Mouse (Mus musculus) adrenal gland, adult (tissue): Measurements from ENCODE around the gene Cpt2.

Source experiments
- DNase-seq, 2 experiments: peaks; one replicate each; pipeline ENCODE4 v3.0.0; 2022 to 2023; ENCODE audit warnings: low spot score in 1 of 2; ENCODE audit not compliant: inconsistent age in 2 of 2

Gene Cpt2

GRCm38 (mm10) chr4:107921952-107922351, 1.5 kb downstream of the Cpt2 start:
- peak; percentile 26 to 77 for DNase-seq

GRCm38 (mm10) chr4:107921152-107921695, 2.2 kb downstream of the Cpt2 start:
- DNase-seq = peak; percentile 75 to 91

- DNase-seq = peak; percentile 63 to 86
Observed at GRCm38 (mm10) chr4:107920336-107920735, 3.1 kb downstream of the Cpt2 start.

GRCm38 (mm10) chr4:107910020-107910419, 13.4 kb downstream of the Cpt2 start:
- no peak for DNase-seq

GRCm38 (mm10) chr4:107906561-107906960, 16.8 kb downstream of the Cpt2 start:
- DNase-seq = no peak

DNA sequence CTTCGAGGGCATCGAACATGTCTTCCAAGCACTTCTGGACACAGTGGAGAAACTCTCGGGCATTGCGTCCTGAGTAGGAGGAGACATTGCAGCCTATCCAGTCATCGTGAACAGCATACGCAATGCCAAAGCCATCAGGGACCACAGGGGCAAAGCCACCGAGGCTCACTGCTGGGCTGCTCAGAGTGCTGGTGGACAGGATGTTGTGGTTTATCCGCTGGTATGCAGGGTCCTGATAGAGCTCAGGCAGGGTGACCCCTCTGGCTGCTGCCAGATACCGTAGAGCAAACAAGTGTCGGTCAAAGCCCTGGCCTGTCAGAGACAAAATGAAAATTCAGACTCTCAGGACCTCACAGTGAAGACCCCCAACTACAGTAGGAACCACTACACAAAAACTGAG, 19.2 kb downstream of the Cpt2 start:
- DNase-seq = no peak

GRCm38 (mm10) chr4:107900206-107900605, 23.2 kb downstream of the Cpt2 start:
- DNase-seq = peak in 1 of 2 experiments; percentile 36

DNA sequence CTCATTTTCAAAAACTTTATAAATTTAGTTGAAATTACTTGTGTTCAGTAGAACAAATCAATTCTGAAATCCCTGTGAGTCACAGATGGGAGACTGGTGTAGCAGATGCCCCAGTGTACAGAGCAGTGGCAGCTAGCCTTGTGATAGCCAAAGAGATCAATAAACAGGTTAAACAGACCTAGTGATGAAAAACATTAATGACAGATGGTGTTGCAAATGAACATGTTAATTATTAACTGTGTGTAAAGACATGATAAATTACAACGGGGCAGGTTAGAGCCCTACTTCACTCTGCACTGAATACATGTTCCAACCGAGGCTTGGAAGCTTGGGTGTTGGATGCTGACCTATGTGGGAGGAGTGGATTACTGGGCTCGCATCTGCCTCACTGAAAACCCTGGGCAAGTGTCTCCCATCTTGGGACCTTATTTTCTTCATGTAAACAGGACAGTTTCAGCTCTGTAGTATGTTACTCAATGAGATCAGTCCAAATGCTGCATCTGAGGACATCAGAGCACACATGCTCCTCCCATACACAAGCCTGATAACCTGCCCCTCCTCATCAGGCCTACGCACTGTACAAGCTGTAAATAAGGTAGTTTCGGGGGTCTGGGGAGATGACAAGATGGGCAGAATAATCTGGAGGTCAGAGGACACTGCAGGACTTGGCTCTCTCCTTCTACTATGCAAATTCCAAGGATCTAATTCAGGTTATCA, 24.0 kb downstream of the Cpt2 start:
- DNase-seq = no peak

DNA sequence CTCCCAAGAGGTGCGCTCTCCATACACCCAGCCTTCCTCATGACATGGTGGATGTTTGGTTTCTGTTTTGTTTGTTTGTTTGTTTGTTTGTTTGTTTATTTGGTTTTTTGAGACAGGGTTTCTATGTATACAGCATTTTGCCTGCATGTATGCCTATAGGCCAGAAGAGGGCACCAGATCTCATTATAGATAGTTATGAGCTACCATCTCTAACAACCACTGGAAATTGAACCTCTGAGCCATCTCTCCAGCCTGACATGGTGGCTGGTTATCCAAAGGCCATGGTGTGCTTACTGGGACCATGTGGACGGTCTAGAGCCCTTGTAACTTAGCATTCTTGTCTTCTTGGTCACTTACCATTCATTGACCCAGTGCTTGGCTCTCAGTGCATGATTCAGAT, 30.7 kb downstream of the Cpt2 start:
- DNase-seq = peak in 1 of 2 experiments; percentile 40

- peak; percentile 97 for DNase-seq
Observed at GRCm38 (mm10) chr4:107889731-107890432, 33.5 kb downstream of the Cpt2 start, which contains the start of gene 0610037L13Rik. Gene 0610037L13Rik (plus strand): TSS chr4:107889813.

GRCm38 (mm10) chr4:107889385-107889730, 34.1 kb downstream of the Cpt2 start:
- DNase-seq = no peak

DNA sequence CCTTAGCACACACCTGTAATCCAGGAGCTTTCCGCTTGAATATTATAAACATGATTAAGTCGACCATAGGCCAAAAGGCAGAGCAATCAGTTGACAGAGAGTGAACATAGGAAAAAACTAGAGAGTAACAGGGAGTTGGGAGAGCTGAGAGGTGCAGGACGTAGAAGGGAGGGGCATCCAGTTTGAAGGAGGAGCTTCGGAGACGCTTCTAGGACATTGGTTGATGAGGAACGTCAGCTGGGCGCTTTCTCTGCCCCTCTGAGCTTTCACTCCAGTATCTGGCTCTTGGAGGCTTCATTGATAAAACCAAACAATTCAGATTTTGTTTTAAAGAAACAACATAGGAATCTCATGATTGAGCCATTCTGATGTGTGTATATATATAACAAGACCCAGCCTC, 37.0 kb downstream of the Cpt2 start:
- DNase-seq = no peak

DNA sequence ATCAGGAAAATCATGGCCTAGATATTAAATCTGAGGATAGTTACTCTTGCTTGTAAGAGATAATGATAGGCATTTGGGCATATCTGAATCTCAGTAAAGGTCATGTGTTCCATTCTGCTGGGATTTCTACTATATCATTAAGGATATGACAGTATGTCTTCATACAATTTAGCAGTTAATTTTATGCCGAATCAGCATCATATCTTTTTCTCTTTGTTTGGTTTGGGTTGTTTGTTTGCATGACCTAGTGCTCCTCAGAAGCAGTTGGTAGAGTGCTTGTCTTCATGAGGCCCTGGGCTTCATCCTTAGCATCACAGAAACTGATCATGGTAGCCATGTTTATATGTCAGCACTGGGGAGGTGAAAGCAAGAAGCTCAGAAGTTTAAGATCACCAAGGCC, 41.8 kb downstream of the Cpt2 start:
- DNase-seq = no peak

- DNase-seq = peak; percentile 96 to 99
Observed at GRCm38 (mm10) chr4:107879254-107880050, 44.0 kb downstream of the Cpt2 start, which contains the start of gene Magoh. Gene Magoh (plus strand): TSS chr4:107879755.

DNA sequence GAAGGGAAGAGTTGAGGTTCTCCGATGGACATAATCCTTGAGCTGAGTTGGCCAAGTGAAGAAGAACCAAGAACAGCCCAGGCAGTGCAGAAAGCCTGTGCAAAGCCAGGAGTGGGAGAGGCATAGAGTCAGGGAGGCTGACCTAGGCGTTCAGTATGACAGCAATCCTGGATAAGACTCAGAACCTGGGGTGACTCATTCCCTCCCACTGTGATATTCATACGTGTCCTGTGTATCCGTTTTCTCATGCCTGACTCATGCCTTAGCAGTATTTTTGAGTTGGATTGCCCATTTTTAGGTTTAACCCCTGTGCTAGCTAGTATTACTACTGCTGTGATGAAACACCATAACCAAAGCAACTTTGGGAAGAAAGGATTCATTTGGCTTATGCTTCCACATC, 58.5 kb downstream of the Cpt2 start:
- DNase-seq = no peak

GRCm38 (mm10) chr4:107858995-107859394, 64.4 kb downstream of the Cpt2 start:
- no peak for DNase-seq

DNA sequence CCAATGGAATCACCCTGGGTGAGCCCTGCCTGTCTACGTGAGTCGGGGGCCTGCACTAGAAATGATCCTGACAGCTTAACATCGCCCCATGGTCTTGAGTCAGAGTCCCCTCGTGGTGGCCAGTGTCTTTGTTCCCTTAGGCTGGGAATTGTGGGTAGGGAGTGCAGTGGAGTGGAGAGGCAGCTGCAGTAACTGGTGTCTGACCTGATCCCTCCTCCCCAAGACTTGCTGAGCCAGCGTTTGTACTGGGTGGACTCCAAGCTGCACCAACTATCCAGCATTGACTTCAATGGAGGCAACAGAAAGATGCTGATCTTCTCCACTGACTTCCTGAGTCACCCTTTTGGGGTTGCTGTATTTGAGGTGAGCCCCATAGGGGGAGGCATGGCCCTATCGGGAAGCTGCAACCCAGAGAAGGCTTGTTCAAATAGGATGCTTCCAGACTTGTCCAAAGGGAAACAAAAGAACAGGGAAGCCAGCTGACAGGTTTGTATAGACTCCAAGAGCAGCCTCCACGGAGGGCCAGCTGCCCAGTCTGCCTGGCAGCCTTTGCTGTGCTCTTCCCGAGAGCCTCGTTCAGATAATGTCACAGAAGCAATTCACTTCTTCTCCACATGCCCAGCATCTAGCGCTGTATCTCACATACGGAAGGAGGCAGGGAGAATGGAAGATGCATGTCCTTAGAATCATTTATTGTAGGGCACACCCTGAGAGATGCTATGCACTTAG, 66.3 kb downstream of the Cpt2 start:
- no peak for DNase-seq
